Mouse (Mus musculus): ENCODE results near the gene Arel1.

Arel1 gene

DNA sequence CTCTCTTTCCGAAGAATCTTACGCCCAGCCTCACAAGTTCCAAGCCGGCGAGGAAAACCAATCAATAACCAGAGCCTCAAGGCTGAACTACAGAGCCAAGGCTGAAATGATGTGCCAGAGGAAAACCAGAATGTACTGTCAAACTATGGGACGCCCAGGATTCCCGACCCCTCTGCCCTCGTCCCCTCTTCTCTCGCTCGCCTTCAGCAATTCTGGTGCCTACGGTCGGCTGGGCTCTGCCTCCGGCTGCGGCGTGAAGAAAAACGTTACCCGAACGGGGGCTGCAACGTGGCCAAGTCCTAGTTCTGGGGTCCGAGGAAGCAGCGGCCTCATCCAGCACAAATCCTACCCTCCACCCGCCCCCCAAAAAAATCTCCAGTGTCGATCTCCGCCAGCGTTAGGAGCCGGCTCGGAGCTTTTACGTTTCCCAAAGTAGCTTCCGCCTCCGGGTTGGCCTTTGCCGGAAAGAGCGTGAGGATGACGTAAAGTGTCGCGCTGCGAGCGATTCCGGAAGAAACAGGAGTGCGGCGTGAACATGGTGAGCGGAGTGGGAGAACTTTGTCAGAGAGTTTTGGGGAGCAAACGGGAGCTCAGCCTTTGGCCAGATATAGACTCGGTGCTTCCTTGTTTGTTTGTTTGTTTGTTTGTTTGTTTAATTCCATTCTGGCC is at the start of gene Arel1, which contains the start of gene Fcf1:
TSS of gene Arel1 (minus strand) at position 473 of the 669 bp plus-strand sequence.
TSS of gene Fcf1 (plus strand) at position 470 of the 669 bp plus-strand sequence.
- DNase-seq (ENCODE audit: low read depth), result peak; percentile 93

- no peak for DNase-seq (ENCODE audit: low read depth)
These were observed 41.5 kb upstream of the Arel1 start for GRCm38 (mm10) chr12:85012185-85012584.

GRCm38 (mm10) chr12:85010541-85010940 is 39.8 kb upstream of the Arel1 start:
- no peak for DNase-seq (ENCODE audit: low read depth)

DNA sequence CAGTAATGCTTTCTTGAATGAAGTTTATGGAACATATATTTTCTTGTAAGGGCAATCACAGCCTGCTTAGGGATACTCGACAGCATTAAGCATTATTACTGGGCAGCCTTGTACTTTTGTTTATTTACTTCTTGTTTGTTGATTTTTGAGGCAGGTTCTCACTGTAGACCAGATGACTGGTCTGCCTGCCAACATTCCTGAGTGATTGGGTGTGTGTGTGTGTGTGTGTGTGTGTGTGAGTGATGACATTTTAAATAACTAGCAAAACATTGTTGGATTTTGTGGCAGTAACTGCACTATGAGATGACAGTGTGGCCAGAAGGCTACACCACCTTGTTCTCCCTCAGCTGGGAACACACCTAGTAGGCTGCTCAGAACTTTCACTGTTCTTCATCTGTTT is 39.1 kb upstream of the Arel1 start:
- DNase-seq (ENCODE audit: low read depth), result no peak

- DNase-seq (ENCODE audit: low read depth), result no peak
These were observed 36.3 kb upstream of the Arel1 start for GRCm38 (mm10) chr12:85007021-85007420.

- DNase-seq (ENCODE audit: low read depth), result no peak
These were observed 35.5 kb upstream of the Arel1 start for GRCm38 (mm10) chr12:85006206-85006605.

DNA sequence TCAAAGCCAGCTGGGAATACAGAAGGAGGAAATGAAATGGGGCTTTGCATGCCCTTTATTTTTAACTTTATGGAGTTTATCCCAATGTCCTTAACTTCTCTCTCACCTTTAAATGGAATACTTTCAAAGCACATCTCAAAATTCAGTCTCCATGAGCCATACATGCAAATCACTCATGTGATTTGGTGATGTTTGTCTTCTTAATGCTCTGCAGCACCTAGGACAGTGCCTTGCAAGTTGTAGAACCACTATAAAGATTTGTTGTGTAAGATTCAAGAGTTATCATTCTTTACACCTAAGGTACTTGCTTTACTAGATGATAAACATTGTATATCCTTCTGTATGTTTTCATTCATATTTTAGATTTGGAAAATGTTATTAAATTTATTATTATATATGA is 28.4 kb upstream of the Arel1 start:
- DNase-seq (ENCODE audit: low read depth), result no peak

- peak; percentile 31 for DNase-seq (ENCODE audit: low read depth)
These were observed 26.1 kb upstream of the Arel1 start for GRCm38 (mm10) chr12:84996501-84997398.

GRCm38 (mm10) chr12:84996083-84996496 is 25.4 kb upstream of the Arel1 start, which contains the start of gene Ylpm1:
Ylpm1 (plus strand) TSS chr12:84996321.
- peak; percentile 99 for DNase-seq (ENCODE audit: low read depth)

DNA sequence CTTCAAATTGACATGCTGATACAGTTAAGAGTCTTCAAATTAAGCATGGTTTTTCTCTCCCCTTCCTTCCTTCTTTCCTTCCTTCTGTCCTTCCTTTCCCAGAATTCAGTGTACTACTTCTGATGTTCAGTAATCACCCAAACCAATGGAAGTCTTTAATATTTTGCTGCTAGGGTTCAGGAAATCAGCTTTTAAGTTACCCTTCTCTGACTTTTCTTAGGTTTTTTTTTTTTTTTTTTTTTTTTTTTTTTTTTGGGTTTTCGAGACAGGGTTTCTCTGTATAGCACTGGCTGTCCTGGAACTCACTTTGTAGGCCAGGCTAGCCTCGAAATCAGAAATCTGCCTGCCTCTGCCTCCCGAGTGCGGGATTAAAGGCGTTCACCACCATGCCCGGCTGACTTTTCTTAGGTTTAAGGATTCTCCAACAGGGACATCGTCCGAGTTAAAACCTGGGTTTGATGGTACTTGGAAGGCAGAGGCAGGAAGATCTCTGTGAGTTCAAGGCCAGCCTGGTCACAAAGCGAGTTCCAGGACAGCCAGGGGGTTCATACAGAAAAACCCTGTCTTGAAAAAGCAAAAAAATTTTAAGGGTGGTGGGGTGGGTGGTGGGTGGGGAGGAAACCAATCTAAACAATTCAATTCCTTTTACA is 24.5 kb upstream of the Arel1 start:
- peak; percentile 12 for DNase-seq (ENCODE audit: low read depth)

- no peak for DNase-seq (ENCODE audit: low read depth)
These were observed 18.8 kb upstream of the Arel1 start for GRCm38 (mm10) chr12:84989456-84989855.

- no peak for DNase-seq (ENCODE audit: low read depth)
These were observed 8.7 kb upstream of the Arel1 start for GRCm38 (mm10) chr12:84979264-84979862.

DNA sequence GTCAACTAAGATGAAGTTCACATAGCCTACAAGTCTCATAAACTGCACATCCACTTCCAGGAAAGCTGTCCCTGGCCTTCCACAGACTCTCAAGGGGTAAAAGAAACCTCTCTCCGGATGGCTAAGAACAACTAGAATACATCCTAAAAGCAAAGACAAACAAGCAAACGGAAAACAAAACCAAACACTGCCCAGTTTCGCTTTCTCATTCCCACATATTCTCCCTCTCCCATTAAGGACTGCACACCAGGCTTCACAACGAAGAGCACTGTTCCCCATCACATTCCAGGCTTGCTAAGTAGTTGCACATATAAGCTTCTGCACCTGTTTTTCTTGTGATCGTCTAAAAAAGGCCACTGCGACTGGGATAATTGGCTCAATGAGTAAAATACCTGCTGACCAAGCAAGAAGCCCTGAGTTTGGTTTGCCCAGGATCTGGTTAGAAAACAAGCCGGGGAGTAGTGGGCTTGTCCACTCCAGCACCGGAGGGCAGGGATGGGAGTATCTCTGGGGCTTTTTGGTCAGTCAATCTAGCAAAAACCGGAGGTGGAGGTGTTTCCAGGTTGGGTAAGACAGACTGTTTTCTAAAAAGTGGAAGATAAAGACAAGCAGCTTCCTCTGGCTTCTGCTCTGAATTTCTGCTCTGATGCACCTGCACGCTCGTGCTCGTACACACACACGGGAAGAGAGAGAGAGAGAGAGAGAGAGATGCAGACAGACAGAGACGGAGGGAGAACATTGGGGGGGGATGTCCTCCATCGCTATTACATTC is 858 bp downstream of the Arel1 start:
- peak; percentile 16 for DNase-seq (ENCODE audit: low read depth)

DNA sequence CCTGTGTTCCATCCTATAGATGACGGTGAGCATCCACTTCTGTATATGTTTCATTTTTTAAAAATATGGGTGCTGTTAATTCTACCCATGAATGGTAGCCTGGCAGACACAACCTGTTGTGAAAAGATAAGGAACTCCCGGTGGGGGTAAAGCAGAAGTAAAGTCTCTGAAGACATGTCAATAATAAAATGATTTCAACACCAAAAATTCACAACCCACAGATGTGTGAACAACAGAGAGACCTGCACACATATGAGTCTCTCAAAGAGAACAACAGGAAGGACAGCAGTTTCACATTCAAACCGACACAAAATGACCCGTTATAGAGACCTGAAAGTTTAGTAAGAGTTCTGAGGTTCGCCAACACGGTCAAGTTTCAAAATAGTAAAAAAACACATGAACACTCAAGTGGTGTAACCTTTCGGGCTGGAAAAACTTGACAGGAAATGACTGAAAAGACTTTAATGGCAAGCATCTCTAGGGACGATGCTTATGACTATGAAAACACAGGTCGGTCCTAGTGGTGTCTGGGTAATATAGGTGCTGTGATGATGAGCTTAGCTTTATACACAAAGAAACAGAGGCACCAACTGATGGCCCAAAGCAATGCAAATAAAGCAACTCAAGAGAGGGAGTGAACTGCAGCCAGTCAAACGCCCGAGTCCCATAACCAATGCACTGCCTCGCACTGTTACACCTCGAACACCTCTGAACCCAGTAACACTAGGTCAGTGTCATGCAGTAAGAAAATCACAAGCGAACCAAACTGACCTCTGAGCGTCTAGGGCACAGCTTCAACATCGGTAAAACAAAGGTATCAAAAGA is 1.7 kb downstream of the Arel1 start:
- peak; percentile 32 for DNase-seq (ENCODE audit: low read depth)

DNA sequence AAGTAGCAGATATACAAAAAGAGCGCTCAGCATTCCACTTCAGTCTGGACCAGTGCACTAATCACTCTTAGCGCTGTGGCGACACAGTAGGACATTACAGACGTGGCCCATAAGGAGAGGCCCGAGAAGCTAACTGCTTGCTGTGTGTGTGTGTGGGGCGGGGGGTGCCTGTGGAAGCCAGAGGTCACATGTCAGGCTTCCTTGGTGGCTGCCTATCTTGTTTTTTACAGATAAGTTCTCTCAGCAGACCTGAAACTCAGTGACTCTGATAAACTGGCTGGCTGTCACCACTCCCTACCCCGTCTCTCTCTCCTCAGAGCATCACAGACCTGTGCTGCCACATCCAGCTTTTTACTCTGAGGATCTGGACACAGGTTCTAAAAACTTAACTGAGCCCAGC is 8.1 kb downstream of the Arel1 start:
- no peak for DNase-seq (ENCODE audit: low read depth)

DNA sequence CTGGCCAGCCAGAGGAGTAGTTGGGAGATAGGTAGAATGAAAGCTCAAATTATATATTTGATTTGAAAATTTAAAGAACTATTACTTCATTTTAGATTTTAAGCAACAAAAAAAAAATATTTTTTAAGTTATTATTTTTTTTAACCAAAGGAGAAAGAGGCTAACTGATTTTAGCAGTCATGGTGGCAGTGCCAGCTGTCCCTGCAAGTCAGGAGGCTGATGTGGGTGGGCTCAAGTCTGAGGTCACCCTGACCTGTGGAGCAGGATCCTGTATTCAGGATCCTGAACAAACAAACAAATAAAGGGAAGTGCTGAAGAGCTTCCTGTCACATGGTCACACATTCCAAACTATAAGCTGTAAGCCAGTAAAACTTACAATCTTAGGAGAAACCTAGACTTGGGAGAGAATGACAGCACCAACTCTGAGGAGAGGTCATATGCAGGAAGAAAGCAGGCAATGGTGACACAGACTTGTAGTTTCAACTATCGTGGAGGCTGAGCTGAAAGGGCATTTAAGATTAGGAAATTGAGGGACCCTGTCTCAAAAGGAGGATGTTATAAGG is 11.8 kb downstream of the Arel1 start:
- DNase-seq (ENCODE audit: low read depth), result no peak

- no peak for DNase-seq (ENCODE audit: low read depth)
These were observed 14.4 kb downstream of the Arel1 start for GRCm38 (mm10) chr12:84956317-84956716.

- no peak for DNase-seq (ENCODE audit: low read depth)
These were observed 18.3 kb downstream of the Arel1 start for GRCm38 (mm10) chr12:84952351-84952750.

DNA sequence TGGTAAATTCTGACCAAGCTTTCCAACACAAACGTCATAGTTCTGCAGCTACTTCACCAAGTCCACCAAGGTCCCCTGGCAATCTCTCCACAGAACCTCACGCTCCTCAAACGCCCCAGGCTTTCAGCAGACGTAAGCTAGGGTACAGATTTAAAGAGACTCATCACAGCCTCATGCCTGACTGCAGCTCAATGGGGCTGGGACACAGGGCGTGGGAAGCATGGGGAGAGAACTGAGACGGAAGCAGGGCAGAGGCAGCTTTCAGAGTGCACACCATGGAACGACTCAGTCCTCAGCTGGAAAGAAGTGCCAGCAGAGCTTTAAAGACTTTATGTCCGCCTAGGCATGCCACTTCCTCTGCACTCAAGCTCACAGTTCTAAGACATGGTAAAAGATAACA is 19.2 kb downstream of the Arel1 start:
- DNase-seq (ENCODE audit: low read depth), result no peak

DNA sequence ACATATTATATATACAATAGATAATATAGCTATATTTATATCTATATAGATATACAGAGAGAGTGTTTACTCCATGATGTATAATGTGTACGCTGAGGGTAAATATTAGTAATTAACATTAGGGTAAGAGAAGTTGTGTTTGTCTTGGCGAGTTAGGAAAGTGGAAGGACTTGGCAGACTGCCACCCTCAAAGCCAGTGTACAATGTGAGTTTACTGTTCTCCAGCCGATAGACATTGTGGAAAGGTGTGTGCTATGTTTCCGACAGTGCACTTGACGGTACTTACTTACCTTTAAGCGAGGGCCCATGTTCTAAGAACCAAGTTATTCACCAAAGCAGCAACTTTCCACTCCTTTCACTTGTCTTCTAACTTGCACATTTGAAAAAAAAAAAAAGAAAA is 19.9 kb downstream of the Arel1 start:
- no peak for DNase-seq (ENCODE audit: low read depth)

All from naive thymus-derived CD4-positive, alpha-beta T cell, adult 2 months (primary cell).